Mouse (Mus musculus): ENCODE results near the gene E2f2.
A peak's percentile ranks its signal among the peaks of the same experiment; 100 is the strongest.

The E2f2 gene

DNA sequence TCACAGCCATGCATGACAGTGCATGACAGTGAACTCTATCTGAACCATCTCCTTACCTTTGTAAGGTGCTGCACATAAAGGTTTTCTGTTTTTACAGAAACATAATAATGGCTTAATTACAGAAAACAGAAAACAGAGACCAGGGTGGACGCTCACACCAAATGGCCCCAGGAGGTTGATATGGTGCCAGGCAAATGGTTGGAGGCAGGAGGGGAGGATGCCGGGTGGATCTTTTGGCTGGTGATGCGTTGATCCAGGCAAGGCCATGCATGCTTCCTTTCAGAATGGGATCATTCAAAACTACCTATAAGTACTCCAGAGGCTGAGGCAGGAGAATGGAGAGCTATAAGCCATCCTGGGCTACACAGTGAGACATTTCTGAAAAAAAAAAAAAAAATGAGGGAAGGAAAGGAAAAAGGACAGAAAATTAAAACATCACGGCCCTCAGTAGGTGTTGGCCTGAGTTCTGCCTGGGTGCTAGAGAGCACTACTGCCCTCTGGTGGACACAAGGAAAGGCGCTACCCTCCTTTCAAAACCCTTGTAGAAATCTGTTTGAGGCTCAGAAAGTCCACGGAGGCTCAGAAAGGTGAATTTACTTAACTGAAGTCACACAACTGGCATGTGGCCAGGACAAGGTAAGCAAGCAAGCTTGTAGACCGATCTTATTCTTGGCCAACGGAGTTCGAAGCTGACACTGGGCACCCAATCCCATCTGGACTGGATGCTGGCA lies 27.5 kb downstream of the E2f2 start:
- DNase-seq (ENCODE audit: low read depth, low spot score): peak; percentile 80

DNA sequence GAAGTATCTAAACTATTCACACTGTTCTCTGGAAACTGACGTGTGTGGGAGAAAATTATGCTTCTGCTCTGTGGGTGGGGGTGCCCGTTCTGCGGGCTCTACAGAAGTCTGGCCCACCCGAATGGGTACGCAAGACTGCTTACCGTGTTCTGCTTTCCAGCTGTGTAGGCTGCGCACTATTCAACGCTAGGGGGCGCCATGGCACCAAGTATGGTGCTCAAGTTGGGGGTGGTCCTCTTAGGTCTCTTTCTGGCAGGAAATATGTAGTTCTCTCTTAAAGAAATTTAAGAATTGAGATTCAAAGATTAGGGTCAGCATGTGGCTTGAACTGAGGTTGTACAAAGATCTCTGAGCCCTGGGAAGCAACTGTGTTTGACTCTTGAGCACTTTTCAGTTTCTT lies 30.3 kb downstream of the E2f2 start:
- DNase-seq (ENCODE audit: low read depth, low spot score): peak; percentile 90

DNA sequence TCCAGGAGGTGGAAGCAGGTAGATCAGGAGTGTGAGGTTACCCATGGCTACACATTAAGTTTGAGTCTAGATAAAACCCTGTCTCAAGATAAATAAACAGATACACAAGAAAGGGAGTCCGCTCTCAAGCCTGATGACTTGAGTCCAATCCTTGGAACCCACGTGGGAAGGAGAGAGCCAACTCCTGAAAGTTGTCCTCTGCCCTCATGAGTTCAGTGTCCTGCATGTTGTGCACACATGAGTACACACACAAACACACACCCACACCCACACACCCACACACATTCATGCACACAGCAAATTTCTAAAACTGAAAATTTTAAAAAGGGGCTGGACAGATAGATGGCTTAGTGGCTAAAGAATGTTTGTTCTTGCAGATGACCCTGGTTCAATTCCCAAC lies 32.6 kb downstream of the E2f2 start:
- no peak for DNase-seq (ENCODE audit: low read depth, low spot score)

DNA sequence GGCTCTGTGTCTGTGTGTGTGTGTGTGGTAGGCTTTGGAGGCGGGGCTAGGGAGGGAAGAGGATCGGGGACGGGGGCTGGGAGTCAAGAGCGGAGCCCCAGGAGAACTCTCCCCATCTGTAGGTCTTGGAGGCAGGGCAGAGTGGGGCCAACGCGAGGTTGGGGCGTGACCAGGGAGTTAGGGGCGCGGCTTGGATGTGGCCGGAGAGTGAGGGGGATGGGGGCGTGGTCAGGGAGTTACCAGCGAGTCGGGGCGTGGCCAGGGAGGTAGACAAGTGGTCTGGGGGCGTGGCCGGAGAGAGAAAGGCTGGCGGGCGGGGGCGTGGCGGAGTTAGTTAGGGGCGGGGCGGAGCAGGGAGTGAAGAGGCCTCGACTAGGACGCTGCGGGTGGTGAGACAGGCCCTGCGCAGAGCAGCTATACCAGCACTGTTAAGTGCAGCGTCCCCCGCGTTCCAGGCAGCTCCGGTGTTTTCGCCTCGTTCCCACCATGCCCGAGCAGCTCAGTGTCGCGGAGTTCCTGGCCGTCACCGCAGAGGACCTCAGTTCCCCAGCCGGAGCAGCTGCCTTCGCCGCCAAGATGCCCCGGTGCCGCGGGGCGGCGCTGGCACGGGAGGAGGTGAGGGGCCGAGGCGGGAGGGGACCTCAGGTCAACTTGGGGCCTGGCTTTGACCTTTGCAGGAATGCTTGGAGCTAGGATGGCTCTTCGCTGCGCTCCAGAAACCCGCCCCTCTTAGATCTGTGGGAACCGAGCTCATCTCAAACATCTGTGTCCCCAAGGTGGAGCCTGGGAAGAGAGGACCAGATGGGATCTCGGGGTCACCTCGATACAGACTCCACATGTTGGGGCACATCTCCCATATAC lies 34.1 kb downstream of the E2f2 start, which contains the start of gene Asap3:
TSS of gene Asap3 (plus strand) at position 333 of the 861 bp plus-strand sequence.
- peak; percentile 98 for DNase-seq (ENCODE audit: low read depth, low spot score)

GRCm38 (mm10) chr4:136206943-136207342 lies 34.7 kb downstream of the E2f2 start:
- no peak for DNase-seq (ENCODE audit: low read depth, low spot score)

DNA sequence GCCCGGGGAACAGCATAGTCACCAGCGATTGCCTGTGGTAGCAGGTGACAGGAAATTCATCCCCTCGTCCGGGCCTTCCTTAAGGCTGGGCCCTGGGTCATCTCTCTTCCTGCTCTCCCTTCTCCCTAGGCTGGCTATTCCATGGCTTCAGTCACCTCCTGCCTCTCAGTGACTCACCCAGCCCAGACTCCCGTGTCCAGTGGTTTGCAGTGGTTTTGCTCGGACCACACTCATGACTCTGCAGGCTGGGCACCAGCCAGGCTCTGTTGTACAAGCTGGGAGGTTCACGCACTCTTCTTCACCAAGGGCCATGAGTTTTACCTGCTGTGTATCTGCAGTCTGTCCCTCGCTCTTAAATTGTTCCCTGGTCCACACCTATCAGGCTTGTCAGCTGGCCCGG lies 38.7 kb downstream of the E2f2 start:
- DNase-seq (ENCODE audit: low read depth, low spot score): no peak

GRCm38 (mm10) chr4:136213629-136214028 lies 41.4 kb downstream of the E2f2 start:
- no peak for DNase-seq (ENCODE audit: low read depth, low spot score)

- DNase-seq (ENCODE audit: low read depth, low spot score): no peak
Observed at GRCm38 (mm10) chr4:136214828-136215227, 42.6 kb downstream of the E2f2 start.

DNA sequence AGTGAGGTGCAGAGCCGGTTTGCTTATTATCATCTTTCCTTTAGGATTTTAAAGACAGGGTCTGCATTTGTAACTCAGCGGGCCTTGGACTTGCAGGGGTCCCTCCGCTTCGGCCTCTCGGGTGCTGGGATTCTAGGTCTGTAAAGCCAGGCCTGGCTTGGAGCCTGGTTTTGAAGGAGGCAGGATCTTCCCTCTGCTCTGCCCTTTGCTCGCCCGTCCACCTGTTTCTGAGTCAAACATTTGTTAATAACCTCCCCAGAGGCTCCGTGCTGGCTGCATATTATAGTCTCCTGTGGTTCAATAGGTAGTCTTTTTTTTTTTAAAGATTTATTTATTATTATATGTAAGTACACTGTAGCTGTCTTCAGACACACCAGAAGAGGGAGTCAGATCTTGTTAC lies 43.4 kb downstream of the E2f2 start:
- DNase-seq (ENCODE audit: low read depth, low spot score): no peak

DNA sequence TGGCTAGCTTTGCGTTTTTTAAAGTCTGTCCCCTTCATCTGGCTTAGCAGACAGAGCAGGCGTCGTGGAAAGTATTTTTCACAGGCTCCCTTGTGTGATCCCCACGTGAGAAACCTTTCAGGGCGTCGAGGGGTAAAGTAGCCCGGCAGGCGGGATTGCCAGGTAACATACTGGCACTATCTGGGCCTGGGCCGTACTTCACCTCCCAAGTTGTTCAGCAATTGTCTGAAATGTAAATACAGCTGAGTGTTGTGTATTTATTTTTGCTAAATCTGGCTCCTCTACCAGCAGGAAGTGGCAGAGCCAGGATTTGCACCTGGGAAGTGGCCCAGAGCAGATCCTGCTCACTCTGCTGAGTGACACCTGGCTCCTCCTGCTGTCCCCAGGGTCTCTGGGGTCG lies 44.9 kb downstream of the E2f2 start:
- DNase-seq (ENCODE audit: low read depth, low spot score): no peak

DNA sequence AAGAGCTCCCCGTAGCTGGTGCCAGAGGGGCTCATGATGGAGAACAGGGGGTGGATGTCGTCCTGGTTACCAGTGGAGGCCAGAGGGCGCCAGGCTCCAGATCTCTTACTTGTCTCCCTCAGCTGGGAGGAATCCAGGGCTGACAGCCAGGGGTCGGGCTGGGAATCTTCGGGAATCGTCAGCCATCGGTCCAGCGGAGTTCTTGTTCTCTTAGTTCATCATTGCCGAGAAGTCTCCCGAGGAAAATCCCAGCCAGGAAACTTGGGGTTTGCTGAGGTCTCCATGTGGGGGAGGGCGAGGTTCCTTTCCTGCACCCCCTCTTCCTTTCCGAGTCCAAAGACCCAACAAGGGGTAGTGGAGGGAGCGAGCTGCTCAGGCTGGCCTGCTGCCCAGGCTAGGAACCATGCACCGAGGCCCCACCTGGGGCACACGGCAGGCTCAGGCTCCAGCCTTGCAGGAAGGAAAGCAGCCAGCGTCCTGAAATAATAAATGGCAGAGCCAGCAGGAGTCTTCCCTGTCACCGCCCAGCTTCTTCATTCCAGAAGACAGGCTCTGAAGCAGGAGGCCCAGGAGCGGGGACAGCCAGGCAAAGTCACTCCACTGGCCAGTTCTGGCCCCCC lies 46.5 kb downstream of the E2f2 start:
- peak; percentile 49 for DNase-seq (ENCODE audit: low read depth, low spot score)

DNA sequence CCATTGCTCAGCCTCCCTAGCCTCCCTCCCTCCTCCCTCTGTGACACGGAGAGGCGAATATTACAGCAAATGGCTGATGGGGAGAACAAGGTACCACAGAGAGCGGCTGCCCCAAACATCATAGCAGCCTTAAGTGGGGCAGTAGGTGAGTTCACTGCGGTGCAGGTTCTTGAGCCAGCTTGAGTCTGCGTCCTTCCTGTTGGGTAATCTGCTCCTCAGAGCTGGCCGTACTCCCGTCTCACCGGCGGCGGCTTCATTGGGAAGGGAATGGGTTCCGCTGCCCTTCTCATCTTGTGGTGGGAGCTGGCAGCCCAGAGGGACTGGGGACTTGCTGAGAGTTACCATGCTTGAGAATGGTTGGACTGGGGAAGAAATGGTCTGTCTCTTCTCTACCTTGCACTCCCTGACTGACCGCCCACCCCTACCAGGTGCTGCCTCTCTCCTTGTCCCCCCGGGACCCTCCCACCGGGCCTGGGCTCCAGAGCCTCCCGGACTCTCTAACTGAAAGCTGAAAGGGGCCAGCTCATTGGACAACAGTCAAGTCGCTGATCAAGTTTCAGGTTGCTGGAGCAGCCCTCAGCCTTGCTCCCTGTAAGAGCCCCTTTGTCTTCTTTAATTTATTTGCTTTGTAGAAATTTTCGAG lies 48.1 kb downstream of the E2f2 start:
- peak; percentile 50 for DNase-seq (ENCODE audit: low read depth, low spot score)

- peak; percentile 72 for DNase-seq (ENCODE audit: low read depth, low spot score)
Observed at GRCm38 (mm10) chr4:136223549-136224239, 51.5 kb downstream of the E2f2 start.

DNA sequence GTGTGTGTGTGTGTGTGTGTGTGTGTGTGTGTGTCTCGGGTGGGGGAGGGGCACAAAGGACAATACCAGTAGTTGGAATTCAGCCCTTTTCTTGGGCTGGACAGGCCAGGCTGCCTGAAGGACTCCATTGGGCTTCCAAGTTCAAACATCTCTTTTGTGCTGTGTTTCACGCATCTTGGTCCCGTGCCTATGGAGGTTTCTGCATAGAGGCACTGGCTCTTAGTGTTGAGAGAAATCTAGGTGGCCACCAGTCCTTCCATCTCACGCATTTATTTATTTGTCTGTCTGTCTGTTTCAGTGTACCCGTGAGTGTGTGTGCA lies 52.0 kb downstream of the E2f2 start:
- no peak for DNase-seq (ENCODE audit: low read depth, low spot score)

GRCm38 (mm10) chr4:136224677-136225460 lies 52.7 kb downstream of the E2f2 start:
- DNase-seq (ENCODE audit: low read depth, low spot score): no peak

GRCm38 (mm10) chr4:136227408-136227807 lies 55.2 kb downstream of the E2f2 start:
- no peak for DNase-seq (ENCODE audit: low read depth, low spot score)

- DNase-seq (ENCODE audit: low read depth, low spot score): no peak
Observed at GRCm38 (mm10) chr4:136228640-136229039, 56.4 kb downstream of the E2f2 start.

- DNase-seq (ENCODE audit: low read depth, low spot score): no peak
Observed at GRCm38 (mm10) chr4:136238669-136239068, 66.5 kb downstream of the E2f2 start.

DNA sequence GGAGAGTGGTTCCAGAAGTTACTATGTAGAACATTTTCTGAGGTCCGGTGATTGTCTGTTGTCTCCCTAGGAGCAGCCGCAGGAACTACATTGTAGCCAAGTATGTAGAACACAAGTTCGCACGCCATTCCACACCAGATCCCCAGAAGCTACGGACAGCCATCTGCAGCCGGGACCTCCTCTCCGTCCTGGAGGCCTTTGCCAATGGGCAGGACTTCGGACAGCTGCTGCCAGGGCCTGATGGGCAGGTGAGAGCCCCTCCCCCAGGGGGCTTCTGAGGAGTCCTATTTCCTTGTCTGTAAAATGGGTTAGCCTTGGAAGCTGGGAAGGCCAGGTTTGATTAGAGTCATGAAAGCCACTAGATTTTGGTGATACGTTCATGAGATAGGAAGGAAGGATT lies 66.9 kb downstream of the E2f2 start:
- DNase-seq (ENCODE audit: low read depth, low spot score): no peak

GRCm38 (mm10) chr4:136239622-136240021 lies 67.4 kb downstream of the E2f2 start:
- DNase-seq (ENCODE audit: low read depth, low spot score): peak; percentile 77

DNA sequence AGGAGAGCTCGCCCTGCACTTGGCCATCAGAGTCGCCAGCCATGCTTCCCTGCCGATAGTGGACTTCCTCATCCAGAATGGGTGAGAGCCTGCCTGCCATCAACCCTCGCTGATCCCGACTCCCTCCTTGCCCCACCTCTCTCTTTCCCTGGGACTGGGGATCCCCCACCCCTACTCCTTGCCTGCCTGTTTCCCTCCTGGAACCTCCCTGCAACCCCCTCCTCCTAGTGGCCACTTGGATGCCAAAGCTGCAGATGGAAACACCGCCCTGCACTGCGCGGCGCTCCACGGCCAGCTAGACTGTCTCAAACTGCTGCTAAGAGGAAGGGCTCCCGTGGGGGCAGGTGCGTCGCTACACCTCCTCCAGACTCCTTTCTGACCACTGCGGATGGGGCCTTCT lies 67.9 kb downstream of the E2f2 start:
- no peak for DNase-seq (ENCODE audit: low read depth, low spot score)

Data from mesoderm, embryonic 11.5 days (tissue).